Mouse (Mus musculus): ENCODE results near the gene Pdcd1lg2.

DNA sequence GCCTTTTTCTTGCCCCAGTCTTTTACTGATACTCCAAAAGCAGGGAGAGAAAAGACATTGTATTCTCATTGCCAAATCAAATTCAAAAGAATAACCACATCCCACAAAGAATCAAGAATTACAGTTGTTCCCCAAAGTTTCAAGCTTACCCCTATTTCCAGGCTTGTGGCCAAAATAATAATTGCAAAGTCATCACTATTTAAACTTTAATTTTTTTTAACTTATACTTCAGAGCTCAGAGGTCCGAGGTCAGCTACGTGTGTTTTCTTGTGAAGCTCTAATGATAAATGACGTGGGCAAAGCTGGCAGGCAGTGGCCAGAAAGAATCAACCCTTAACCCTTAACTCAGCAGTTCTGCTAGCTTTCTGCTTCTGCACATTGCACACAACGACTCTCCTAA, 67.9 kb downstream of the Pdcd1lg2 start:
- TF ChIP-seq CTCF (IDR thresholded peaks at IDR 0.05; ENCODE audit: low read depth, low read length) (no peak), POLR2A (IDR thresholded peaks at IDR 0.05; ENCODE audit: borderline replicate concordance, low read depth, low read length) (no peak)

All from bone marrow macrophage, adult 2 months (primary cell).